Mouse (Mus musculus): Measurements from ENCODE around the gene Prh1. TPM values are rescaled to one million over a fixed set of nuclear protein-coding genes. Genes with fewer than 3 reads are reported as not detected.
"Not testable (repeated sequence)": the region's sequence is repeated elsewhere in the genome, so short reads cannot be mapped to it uniquely, and the experiment has no call there.

Prh1 gene
- not detected for total RNA-seq (2022)

DNA sequence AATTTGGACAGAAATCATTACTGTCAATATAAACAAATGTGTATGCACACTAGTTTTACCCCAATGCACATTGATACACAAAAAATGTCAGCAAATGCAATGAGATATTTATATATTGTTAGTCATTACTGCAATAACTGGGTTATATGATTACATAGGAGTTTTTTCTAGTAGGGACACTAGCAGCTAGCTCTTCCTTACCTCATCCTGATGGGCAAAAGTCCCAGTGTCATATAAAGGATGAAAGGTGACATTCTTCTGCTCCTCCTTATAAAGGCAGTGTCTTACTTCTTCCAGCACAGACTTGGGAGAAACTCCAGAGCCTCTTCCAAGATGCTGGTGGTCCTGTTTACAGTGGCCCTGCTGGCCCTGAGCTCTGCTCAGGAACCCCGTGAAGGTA, at the start of gene Prh1:
Gene Prh1, plus strand, starts transcription at position 301 of the 400 bp plus-strand sequence.
- DNase-seq (ENCODE audit: low spot score) = not testable (repeated sequence)

DNA sequence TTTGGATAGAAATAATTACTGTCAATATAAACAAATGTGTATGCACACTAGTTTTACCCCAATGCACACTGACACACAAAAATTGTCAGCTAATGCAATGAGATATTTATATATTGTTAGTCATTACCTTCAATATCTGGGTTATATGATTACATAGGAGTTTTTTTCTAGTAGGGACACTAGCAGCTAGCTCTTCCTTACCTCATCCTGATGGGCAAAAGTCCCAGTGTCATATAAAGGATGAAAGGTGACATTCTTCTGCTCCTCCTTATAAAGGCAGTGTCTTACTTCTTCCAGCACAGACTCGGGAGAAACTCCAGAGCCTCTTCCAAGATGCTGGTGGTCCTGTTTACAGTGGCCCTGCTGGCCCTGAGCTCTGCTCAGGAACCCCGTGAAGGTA, 26.0 kb downstream of the Prh1 start, which contains the start of gene Prp2:
Gene Prp2, plus strand, starts transcription at position 301 of the 400 bp plus-strand sequence.
- not testable (repeated sequence) for DNase-seq (ENCODE audit: low spot score)

Other genes starting within 250 kb of the Prh1 start
- gene Gm8882, start 205.7 kb upstream of the Prh1 start, total RNA-seq (2022) = not detected
- gene Prp2, start 26.1 kb downstream of the Prh1 start, total RNA-seq (2022) = not detected
- not detected for gene A630073D07Rik, start 81.7 kb downstream of the Prh1 start, total RNA-seq (2022)
- not detected for gene Tas2r120, start 87.1 kb downstream of the Prh1 start, total RNA-seq (2022)
- not detected for gene Tas2r121, start 131.2 kb downstream of the Prh1 start, total RNA-seq (2022)
- not detected for gene Tas2r122, start 142.1 kb downstream of the Prh1 start, total RNA-seq (2022)
- gene Tas2r115, start 168.2 kb downstream of the Prh1 start, total RNA-seq (2022) = not detected
- not detected for gene Tas2r124, start 184.9 kb downstream of the Prh1 start, total RNA-seq (2022)
- gene Tas2r102, start 192.3 kb downstream of the Prh1 start, total RNA-seq (2022) = not detected
- gene Tas2r136, start 208.4 kb downstream of the Prh1 start, total RNA-seq (2022) = not detected
- gene Tas2r117, start 233.0 kb downstream of the Prh1 start, total RNA-seq (2022) = not detected

Measured in heart, adult 8-10 months (tissue).